Mouse (Mus musculus) retina, postnatal 1 day (tissue): Measurements from ENCODE around the gene Bmp3.

Experiments
- DNase-seq: peaks from one replicate; pipeline ENCODE4 v3.0.0-alpha.2; 2012

Gene Bmp3

DNA sequence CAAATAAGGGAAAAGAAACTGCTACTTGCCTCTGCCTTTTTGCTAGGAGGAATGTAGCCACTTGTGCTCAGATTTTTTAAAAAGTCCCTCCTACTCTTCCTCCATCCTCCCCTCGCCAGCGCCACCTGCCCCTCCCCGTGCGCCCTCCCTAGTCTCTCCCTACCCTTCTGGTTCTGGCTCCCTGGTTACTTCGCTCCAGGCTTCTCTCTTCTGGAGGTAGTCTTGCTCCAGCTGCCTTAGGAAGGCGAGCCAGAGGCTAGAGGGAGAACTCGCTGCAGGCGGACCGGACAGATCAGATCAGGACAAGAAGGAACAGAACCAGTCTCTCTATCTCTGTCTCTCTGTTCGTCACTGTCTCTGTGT, at the start of gene Bmp3:
Gene Bmp3, plus strand, starts transcription at position 152 of the 363 bp plus-strand sequence.
- DNase-seq: no peak

DNA sequence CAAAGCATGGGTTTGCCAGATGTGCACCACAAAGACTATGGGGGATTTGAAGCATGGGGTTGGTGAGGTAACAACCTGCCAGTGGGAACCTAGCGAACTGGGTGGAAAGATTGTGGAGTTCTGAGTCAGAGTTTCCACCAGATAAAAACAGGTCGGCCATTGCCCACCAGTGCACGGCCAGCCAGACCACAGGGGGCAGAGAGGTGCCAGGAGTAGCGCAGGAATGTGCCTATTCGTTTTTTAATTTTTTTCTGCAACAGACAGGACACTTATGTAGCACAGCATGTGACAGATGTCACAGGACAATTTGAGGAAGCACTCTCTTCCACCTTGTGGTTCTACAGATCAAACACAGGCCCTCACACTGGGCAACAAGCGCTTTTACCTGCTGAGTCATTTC, 49.5 kb upstream of the Bmp3 start:
- no peak for DNase-seq

DNA sequence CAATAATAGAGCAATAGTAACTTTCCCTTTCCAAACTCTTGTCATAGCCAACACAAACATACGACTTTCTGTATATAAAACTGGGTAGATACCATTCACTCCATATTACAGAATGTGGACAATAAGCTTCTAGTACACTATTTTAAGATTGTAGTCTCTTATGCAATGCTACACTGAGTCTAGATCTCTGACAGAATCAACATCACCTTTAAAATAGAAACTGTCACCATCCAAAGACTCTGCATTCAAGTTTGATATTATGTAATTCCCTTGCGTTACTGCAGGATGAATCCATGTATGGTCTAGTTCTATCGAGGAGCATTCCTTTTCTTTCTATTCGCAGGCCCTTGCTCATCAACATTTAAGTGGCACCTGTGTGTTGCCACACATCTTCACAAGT, 47.7 kb upstream of the Bmp3 start:
- DNase-seq: no peak

DNA sequence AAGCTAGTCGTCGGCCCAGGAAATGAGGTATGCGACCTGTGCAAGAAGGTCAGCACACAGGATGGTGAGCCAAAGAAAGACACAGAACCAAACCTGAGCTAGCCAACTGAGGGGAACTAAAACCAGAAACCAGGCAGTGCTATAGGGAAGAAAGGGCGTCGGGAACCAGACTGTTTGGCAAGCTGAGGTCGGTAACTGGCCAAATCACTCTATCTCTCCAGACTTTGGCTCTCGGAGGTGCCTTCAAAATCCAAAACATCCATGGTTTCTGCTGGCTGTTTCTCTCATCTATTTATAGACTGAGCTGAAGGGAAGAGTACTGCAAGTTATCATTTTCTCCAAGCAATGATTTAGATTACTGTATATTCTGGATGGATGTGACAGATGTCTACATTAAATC, 47.2 kb upstream of the Bmp3 start:
- DNase-seq: no peak

DNA sequence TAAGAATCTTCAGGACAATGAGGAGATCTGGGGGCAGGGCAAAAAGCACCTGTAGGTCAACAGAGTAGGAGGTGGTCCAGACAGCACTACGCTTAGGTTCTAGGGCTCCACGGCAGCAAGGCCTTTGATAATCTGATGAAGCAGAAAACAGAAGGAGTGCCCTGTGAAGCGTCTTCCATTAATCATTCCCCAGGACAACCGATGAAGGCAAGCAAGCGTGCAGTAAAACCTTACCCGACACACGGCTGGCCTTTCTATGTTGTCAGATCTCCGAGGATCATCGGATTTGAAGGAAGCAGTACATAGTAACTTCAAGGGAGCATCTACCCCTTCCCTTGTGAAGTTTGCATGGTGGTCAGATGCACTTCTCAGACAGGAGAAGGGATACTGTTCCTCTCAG, 46.3 kb upstream of the Bmp3 start:
- peak; percentile 23 for DNase-seq

DNA sequence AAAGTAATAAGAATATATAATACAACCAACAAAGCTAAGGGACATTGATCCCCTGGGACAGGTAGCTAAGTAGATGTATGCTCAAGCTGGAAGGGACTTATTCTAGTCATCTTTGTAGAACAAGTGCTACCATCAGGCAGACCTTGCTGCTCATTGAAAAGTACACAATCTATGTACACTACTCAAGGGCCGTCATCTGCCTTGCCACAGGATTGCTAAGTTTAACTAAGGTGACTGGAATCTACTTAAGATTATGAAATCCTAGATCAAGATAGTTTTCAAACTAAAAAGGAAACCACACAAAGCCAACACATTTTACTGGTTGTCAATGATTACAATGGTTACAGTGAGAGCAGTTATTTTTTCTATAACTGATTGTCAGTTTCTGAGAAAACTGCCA, 41.8 kb upstream of the Bmp3 start:
- no peak for DNase-seq

DNA sequence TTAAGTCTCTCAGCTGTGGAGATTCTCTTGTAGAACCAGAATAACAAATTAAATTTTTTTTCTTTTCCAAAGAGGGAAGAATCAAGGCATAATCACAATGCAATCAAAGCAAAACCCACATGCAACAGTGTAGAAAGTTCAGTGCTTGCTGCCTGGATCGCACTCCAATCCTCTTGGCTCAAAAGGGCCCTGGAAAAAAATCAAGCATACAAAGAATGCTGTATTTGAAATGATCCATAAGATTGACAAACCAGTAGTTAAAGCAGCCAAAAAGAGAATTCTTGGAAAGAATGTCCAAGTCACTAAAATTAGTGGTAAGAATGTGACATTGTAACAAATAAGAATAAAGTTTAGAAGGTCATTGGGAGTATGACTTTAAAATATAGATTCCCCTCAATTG, 38.9 kb upstream of the Bmp3 start:
- no peak for DNase-seq

DNA sequence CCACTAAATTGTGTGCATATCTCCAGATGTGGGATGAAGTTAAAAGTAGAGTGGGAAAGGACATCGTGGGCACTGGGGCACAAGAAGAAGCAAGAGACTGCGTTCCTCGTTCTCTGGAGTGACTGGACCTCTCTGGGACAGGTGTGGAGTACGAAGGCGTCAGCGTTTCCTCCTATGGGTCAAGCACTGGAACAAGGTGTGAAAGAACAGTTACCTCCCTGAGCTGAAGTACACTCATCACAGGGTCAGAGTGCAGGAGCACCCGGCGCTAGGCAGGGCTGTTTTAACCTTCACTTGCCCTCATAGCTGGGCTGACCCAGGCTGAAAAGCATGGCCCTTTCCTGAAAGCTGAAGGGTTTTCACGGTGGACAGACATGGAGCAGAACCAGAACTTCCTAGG, 20.5 kb upstream of the Bmp3 start:
- no peak for DNase-seq

DNA sequence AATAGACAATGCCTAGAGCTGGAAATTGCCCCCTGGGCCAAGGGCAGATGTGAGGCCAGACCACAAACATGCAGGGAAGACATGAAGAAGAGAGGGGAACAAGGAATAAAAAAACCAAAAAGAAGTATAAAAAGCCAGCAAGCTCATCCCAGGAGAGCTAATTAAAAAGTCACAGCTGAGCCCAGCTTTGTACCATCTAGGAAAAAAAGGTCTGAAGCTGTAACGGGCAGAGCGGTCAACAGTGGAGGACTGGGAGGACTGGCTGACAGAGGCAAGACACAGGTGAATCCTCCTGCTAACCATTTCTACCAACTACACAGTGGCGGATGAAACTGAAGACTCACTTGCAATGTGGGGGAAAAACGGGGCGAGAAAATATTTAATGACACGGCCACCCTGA, 19.9 kb upstream of the Bmp3 start:
- DNase-seq: no peak

DNA sequence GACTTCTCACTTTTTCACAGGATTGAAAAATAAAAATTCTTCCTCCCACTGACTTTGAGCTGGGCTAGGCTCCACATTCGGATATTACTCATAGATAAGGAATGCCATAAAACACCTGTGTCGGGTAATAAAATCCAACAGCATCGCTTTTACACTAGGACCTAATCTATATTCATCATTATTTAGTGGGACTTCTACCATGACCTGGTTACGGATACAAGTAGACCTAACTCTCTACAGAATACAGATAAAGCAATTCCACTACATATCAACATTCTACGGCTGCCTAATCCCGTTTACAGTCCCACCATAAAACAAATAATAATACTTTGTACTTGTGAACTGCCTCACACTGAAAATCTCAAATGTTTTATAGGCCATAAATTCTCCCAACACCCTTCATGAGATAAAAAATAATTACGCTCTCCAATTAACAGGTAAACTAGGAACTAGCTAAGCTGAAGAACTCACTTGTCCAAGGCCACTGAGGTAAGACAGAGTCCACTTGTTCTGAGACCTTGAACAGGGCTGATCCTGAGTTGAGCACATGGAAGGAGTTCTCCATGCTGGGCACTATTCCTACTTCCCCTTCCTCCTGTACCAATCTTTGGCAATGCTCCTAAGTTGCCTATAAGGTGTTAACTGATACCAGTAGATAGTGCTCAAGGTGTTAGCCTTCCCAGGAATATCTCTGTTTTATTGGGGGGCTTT, 11.5 kb upstream of the Bmp3 start:
- no peak for DNase-seq

DNA sequence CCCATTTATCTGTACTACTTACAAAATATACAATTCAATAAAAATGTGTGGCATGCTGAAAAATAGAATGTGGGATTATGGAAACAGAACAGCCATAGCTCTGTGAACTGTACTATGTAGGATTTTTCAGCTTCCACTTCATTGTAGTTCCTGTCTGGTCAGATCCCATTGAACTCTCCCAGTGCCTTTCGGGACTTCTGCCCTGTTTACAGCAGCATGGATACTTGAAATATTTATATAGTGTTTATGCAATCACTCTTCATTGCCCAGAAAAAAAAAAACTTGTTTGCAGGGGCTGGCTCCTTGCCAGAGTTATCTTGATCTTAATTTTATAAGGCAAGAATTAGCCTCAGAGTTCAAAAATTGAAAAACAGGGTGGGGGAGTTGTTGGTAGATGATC, 9.6 kb upstream of the Bmp3 start:
- no peak for DNase-seq

DNA sequence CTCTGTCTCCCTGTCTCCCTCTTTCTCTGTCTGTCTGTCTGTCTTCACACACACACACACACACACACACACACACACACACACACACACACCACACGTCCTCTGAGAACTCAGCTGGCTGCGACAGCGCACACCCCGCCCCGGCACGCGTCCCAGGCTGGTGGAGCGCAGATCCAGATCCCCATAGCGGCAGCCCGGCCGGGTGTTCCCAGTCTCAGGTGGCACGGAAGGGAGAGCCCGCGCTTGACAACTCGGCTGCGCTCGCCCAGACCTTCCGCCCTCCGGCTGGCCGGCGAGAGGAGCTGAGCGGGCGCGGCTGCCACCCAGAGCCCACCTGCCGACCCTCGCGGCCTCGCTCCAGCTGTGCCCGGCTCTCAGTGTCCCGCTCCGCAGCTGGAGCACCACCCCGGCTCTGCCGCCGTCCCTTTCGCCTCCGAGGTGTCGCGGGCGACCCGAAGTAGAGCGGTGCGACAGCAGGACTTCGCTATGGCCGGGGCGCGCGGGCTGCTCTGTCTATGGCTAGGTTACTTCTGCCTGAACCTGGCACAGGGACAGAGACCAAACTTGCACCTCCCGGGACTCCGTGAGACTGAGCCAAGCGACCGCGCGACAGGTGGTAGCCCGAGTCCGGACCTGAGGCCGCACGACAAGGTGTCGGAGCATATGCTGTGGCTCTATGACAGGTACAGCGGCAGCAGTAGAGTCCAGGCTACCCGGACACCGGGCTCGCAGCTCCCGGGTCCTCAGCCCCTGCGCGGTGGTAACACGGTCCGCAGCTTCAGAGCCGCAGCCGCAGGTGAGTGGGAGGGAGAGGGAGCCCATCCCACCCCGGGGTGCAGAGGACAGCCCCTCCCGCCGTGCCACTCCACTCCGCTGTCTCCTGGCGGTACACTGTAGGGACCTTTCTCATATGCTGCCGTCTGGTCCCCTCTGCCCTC, 681 bp downstream of the Bmp3 start:
- DNase-seq: peak; percentile 63

DNA sequence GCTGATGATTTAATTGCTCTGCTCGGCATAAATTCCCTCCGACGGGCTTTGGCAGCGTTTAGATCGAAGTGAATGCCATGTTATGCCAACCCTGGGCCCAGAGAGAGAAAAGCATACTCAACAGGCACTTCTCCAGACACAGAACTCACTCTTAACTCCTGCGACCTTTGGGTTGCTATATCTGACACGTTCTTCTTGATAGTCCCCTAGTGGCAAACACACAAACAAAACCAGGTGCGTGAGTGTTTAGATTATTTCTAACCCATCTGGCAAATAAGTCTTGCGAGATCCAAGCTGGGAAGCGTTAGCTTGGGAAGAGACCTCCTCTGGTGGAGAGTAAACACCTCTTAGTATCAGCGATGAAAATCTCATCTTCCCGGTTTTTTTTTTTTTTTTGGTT, 1.5 kb downstream of the Bmp3 start:
- peak; percentile 16 for DNase-seq

DNA sequence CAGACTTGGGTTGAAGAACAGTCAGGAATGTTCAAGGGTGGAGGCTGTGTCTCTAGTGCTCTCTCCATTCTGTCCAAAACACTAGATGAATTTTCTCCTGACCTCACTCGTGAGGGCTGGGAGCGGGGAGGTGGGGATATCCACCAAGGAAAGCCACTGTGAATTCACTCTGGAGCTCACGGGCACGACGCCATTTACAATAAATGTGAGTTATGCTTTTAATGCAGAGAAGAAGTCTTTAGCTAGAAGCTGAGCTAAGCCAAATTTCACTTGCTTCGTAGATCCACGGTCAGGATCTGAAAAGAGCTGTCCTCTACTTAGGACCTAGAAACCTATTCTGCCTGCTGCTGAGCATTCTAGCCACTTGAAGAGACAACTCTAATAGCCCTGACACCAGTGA, 2.1 kb downstream of the Bmp3 start:
- peak; percentile 46 for DNase-seq

DNA sequence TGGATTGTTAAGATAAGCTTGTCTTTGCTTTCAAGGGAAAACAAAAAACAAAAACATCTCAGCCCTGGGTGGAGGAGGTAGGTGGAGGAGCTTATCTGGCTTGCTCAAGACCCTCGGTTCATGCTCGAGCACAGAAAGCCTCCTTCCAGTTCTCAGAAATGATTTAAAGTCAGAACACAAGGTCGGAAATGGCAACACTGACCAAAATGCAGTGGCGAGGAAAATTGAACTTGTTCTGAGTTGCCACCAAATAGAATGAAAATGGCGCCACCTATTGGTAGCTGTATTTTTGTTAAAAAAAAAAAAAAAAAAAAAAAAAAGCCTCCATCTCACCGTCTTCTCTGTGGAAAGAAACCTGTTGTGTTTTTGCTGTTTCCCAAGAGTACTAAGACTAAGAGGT, 9.7 kb downstream of the Bmp3 start:
- DNase-seq: peak; percentile 81

DNA sequence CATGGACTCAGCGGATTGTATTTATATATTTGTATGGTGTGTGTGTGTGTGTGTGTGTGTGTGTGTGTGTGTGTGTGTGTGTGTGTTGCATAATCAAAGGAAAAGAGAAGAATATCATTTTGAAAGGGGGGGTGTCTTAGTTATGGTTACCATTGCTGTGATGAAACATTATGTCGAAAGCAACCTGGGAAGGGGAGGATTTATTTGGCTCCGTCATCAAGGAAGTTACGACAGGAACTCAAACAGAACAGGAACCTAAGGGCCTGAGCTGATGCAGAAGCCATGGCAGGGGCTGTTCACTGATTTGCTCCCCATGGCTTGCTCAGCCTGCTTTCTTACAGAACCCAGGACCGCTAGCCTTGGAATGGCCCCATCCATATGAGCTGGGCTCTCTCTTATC, 10.9 kb downstream of the Bmp3 start:
- DNase-seq: no peak

DNA sequence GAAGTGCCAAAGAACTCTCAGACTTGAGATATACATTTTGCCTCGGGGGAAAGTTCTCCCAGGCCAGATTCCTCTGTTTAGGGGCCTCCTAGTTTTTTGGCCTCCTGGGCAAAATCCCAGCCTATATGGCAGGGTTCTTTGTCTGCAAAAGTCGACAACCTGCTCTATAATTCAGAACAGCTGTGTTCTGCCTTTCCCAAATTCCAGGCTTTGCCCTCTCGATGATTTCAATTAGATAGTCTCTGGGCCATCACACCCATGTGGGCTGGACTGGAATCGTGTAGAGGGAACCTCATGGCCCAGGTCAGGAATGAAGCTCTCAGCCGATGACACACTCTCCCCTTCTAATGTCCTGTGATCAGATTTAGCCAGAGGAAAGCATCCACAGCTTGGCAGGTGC, 21.8 kb downstream of the Bmp3 start:
- DNase-seq: no peak

DNA sequence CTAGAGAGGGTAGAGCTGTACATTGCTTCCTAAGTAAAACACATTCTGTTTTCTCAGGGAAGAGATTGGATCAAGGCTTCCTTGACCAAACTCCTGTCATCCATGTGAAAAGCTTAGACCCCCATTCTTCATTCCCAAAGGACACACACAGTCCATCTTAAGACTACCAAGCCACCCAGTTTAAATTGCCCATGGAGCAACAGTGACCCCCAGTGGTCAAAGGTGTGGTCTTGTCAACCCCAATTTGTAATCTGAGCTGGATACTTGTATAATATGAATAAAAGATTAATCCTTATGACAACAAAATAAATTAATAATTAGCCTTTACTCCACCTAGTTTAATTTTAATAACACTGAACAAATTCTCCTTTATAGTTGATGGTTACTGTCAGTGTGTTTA, 24.7 kb downstream of the Bmp3 start:
- peak; percentile 80 for DNase-seq

DNA sequence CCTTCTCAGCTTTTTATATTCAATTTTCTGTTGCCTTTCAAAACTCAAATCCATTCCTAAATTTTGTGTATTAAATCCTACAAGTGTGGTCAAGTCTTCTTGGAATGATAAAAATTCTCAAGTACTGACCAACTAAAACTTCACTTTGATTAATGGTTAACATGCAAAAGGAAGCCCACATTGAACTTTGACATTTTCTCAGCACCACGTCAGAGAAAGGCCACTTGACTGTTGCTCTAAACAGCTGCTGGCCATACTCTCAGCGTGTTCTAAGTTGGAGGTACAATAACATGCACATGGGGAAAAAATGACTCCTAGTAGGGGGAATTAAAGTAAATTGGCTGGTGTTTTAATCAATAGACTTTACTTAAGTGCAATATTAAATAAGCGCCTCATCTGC, 27.9 kb downstream of the Bmp3 start:
- DNase-seq: no peak

DNA sequence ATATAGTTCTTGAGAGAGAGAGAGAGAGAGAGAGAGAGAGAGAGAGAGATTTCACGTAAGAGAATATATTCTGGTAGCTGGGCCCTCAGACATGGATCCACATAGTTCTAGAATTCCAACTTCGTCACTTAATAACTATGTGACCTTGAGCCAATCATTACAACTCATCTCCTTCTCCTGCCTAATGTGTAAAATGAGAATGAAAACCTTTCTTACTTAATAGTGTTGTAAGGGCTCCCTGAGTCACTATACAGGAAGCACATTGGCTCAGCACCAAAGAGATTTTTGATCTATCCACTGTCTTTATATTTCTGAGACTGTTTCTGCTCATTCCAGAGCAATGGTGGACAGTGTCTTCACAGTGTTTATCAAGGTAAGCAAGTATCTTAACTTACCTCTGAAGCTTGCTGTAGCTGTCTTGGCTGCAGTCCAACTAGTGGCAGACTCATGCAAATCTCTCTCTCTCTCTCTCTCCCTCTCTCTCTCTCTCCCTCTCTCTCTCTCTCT, 36.4 kb downstream of the Bmp3 start:
- DNase-seq: no peak

DNA sequence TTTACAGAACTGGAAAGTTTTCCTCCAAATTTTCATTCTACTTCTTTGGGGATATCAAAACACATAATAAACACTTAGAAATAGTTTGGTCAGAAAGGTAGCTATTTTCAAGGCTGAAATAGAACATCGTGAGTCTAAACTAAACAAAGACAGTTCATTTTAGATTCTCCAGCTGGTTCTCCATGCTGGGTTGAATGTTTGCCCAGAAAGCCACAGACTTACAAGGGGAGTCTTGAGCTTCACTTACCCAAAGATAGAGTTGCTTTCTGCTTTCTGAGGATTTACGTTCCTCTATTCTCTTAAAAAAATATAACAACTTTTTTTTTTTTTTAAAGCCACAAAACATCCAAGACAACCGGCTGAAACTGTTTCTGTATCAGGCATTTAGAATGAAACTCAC, 40.1 kb downstream of the Bmp3 start:
- no peak for DNase-seq

DNA sequence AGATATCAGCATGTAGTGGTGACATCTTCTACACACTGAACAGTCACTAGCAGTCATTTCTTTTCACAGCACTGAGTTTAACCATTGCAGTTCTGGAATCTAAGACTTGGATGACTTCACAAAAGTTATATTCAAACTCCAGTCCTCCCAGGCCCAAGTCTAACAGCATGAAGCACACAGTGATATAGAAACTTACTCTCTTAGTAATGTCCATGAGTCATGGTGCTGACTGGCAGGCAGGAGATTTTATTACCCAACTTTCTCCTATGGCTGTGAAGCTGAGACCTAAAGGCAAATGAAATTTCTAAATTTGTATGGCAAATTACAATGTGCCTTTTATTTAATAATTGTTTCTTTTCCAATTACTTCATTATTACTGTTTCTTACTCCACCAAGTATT, 43.7 kb downstream of the Bmp3 start:
- DNase-seq: no peak

DNA sequence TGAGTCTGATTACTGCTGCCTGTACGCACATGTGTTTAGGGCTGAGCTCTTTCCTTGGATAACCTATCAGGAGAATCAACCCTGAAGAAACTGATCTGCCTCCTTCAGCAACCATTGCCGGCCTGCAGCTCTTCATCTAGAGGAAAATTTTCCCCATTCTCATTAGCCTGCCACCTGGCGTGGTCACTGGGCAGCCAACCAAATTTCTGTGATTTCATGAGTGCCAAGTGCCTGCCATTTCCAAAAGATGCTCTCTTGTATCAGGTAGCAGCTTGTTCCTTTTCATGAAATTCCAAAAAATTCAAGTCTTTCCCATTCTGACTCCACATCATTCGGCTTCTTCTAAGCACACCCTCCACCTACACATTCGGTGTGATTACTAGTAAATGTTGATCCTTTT, 46.7 kb downstream of the Bmp3 start:
- DNase-seq: no peak

DNA sequence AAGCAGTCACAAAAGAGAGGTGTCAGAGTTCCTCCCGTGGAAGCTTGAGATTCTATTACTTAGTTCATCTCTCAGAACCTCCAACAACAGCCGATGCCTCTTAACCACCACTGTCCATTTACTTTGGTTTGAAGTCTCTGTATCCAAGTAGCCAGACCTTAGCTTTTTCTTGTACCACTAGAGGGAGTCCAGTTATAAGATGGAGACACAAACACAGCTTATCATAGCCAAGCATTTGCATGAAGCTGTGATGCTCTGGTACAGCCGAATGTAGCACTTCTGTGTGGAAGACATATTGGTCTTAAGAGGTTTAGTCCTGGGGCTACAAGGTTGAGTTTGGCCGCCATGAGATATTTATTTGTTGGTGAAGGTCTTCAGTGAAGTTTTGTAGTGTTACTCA, 48.1 kb downstream of the Bmp3 start:
- DNase-seq: peak; percentile 61
